Mouse (Mus musculus) thymus, adult 2 months (tissue): ENCODE data around the gene Ccdc81. TPM values are rescaled to one million over a fixed set of nuclear protein-coding genes. Genes with fewer than 3 reads are reported as not detected.

ENCODE experiments used
- DNase-seq: peaks from one replicate; pipeline ENCODE4 v3.0.0; 2021
- H3K27ac ChIP-seq: fragments of 200-500 bp; 2 replicates; pipeline ENCODE4 v1.5.1; 2012; ENCODE audit warnings: low read length, control low read depth; ENCODE audit not compliant: control insufficient read depth, insufficient read depth
- H3K27me3 ChIP-seq: fragments of 200-500 bp; 2 replicates; pipeline ENCODE4 v1.6.1; 2012; ENCODE audit warnings: mild to moderate bottlenecking, low read length, moderate library complexity, mixed read lengths; ENCODE audit not compliant: control insufficient read depth, insufficient read depth
- H3K36me3 ChIP-seq: fragments of 200-500 bp; 2 replicates; pipeline ENCODE4 v1.6.1; 2012; ENCODE audit warnings: mild to moderate bottlenecking, low read length, moderate library complexity; ENCODE audit not compliant: control insufficient read depth, insufficient read depth
- H3K4me1 ChIP-seq: fragments of 200-500 bp; replicated peaks from 2 replicates; pipeline ENCODE4 v1.6.1; 2012; ENCODE audit warnings: low read length; ENCODE audit not compliant: control insufficient read depth, insufficient read depth
- H3K4me3 ChIP-seq: fragments of 200-500 bp; 2 replicates; pipeline ENCODE4 v1.5.1; 2012; ENCODE audit warnings: mild to moderate bottlenecking, low read length, control low read depth, moderate library complexity; ENCODE audit not compliant: control insufficient read depth, insufficient read depth
- CTCF ChIP-seq: fragments of 200-500 bp; IDR thresholded peaks from 2 replicates; pipeline ENCODE4 v1.5.1; 2012; ENCODE audit warnings: mild to moderate bottlenecking, control low read depth, low read length, moderate library complexity, borderline replicate concordance; ENCODE audit not compliant: control insufficient read depth, poor library complexity, insufficient read depth; ENCODE audit errors: extremely low read depth
- POLR2A ChIP-seq: fragments of 200-500 bp; IDR thresholded peaks from 2 replicates; pipeline ENCODE4 v1.6.1; 2012; ENCODE audit warnings: mild to moderate bottlenecking, low read length, control low read depth, moderate library complexity; ENCODE audit not compliant: control insufficient read depth, poor library complexity, insufficient read depth; ENCODE audit errors: extremely low read depth
- WGBS: fragments of 180-500 bp; shearing (Covaris S2); methylation state at CpG from one replicate; pipeline ENCODE4 v1.1.7; 2018; 5-methylcytosine and 5-hydroxymethylcytosine counted together
- polyA plus RNA-seq: library from polyadenylated mRNA; depleted of rRNA; stranded (reverse); fragments of >200 nt; gene quantifications from 2 replicates; pipeline ENCODE4 v1.2.3, GENCODE M21; 2012

The Ccdc81 gene
- polyA plus RNA-seq, 1 experiment, result not detected

GRCm38 (mm10) chr7:89923441-89924180 is 20.2 kb upstream of the Ccdc81 start:
- no peaks in the 10 kb centered on the region for H3K27me3 ChIP-seq
- no peak overlapping the region for H3K27ac ChIP-seq
- H3K4me3 ChIP-seq, result no peak overlapping the region
- TF ChIP-seq CTCF, result no peak
- TF ChIP-seq POLR2A, result no peak
- H3K36me3 ChIP-seq, result peaks cover 3% of the 10 kb centered on the region; the same call in 1 of the 2 replicates
- WGBS, result over 99% methylated on average over 15 of the region's 15 CpGs
- DNase-seq, result no peak
- H3K4me1 ChIP-seq, result no peaks in the 10 kb centered on the region

GRCm38 (mm10) chr7:89917776-89918175 is 14.3 kb upstream of the Ccdc81 start:
- WGBS, result 93% methylated on average over 4 of the region's 4 CpGs
- no peak for DNase-seq
- Histone ChIP-seq H3K27me3 (no peaks in the 10 kb centered on the region), H3K4me3 (no peak overlapping the region), H3K27ac (no peak overlapping the region), H3K4me1 (no peaks in the 10 kb centered on the region), H3K36me3 (peaks cover 4% of the 10 kb centered on the region; the same call in 1 of the 2 replicates)
- no peak for TF ChIP-seq POLR2A
- TF ChIP-seq CTCF, result no peak

- no peak for DNase-seq
- WGBS, result 97% methylated on average over 5 of the region's 5 CpGs
- no peak overlapping the region for H3K4me3 ChIP-seq
These were observed 13.3 kb upstream of the Ccdc81 start for GRCm38 (mm10) chr7:89916711-89917110.

GRCm38 (mm10) chr7:89913432-89914158 is 10.2 kb upstream of the Ccdc81 start:
- H3K4me3 ChIP-seq, result no peak overlapping the region
- no peak for DNase-seq
- no peaks in the 10 kb centered on the region for H3K4me1 ChIP-seq
- no peaks in the 10 kb centered on the region for H3K27me3 ChIP-seq
- 94% methylated on average over 3 of the region's 3 CpGs for WGBS
- H3K36me3 ChIP-seq, result peaks cover 4% of the 10 kb centered on the region; the same call in 1 of the 2 replicates
- H3K27ac ChIP-seq, result no peak overlapping the region
- TF ChIP-seq CTCF, result no peak
- TF ChIP-seq POLR2A, result no peak

More at GRCm38 (mm10) chr7:89916711-89917110, 13.3 kb upstream of the Ccdc81 start:
- Histone ChIP-seq H3K4me1 (no peaks in the 10 kb centered on the region), H3K36me3 (peaks cover 4% of the 10 kb centered on the region; the same call in 1 of the 2 replicates), H3K27me3 (no peaks in the 10 kb centered on the region), H3K27ac (no peak overlapping the region)
- TF ChIP-seq POLR2A (no peak), CTCF (no peak)

GRCm38 (mm10) chr7:89912356-89912755 is 8.9 kb upstream of the Ccdc81 start:
- Histone ChIP-seq H3K27me3 (no peaks in the 10 kb centered on the region), H3K27ac (no peak overlapping the region), H3K36me3 (peaks cover 4% of the 10 kb centered on the region; the same call in 1 of the 2 replicates), H3K4me1 (no peaks in the 10 kb centered on the region), H3K4me3 (no peak overlapping the region)
- no peak for DNase-seq
- 92% methylated on average over 3 of the region's 3 CpGs for WGBS
- no peak for TF ChIP-seq CTCF
- no peak for TF ChIP-seq POLR2A

- Histone ChIP-seq H3K4me1 (no peaks in the 10 kb centered on the region), H3K36me3 (no peaks in the 10 kb centered on the region), H3K4me3 (no peak overlapping the region), H3K27me3 (no peaks in the 10 kb centered on the region), H3K27ac (no peak overlapping the region)
- WGBS, result 89% methylated on average over 4 of the region's 4 CpGs
- TF ChIP-seq CTCF, result no peak
- no peak for TF ChIP-seq POLR2A
- DNase-seq, result no peak
These were observed 6.3 kb upstream of the Ccdc81 start for GRCm38 (mm10) chr7:89909711-89910110.
